Comparison of ENCODE assay signal across 24 mouse cellular contexts in genomic region chr6:91225346-91225745, GRCm38 (mm10). TPM values are rescaled to one million over a fixed set of nuclear protein-coding genes. Genes with fewer than 3 reads are reported as not detected.
"Had no signal": no experiment of that assay in that cellular context is flagged by ENCODE, and none has a peak within 500 bp of the region (broad histone marks: within the 10 kb centered on the region; RNA-seq: fewer than 3 reads in every experiment).

No protein-coding gene starts in this region.

- ATAC-seq: inflammation-experienced regulatory T-cells, adult 6 months; intestine, embryonic 15.5 days; intestine, postnatal 0 days; liver, postnatal 0 days had no signal

- H3K4me1 ChIP-seq: intestine, embryonic 15.5 days; liver, embryonic 13.5 days; liver, embryonic 15.5 days had no signal

- H3K27ac ChIP-seq: gastrocnemius, adult 2 months; heart, embryonic 10.5 days; hindbrain, embryonic 10.5 days; hindbrain, embryonic 13.5 days; hindbrain, embryonic 15.5 days; intestine, embryonic 15.5 days; layer of hippocampus, adult 2 months; left cerebral cortex, adult 2 months; limb, embryonic 10.5 days; limb, embryonic 12.5 days; liver, embryonic 13.5 days; liver, embryonic 15.5 days had no signal

- DNase-seq: gastrocnemius, adult 2 months; gastrocnemius, postnatal 10 days; gastrocnemius, postnatal 25 days; heart, postnatal 10 days; kidney, adult 18-20 months; kidney, postnatal 4 days; liver; liver, embryonic 13.5 days; liver, postnatal 0 days had no signal

- H3K9ac ChIP-seq: heart, embryonic 12.5 days; hindbrain, embryonic 13.5 days; hindbrain, embryonic 15.5 days; intestine, embryonic 15.5 days; limb, embryonic 12.5 days; liver, embryonic 13.5 days; liver, embryonic 15.5 days; liver, postnatal 0 days had no signal

- H3K27me3 ChIP-seq: hindbrain, embryonic 15.5 days; intestine, embryonic 15.5 days; limb, embryonic 12.5 days had no signal

- H3K4me3 ChIP-seq: gastrocnemius, adult 2 months; heart, embryonic 10.5 days; heart, embryonic 12.5 days; hindbrain, embryonic 10.5 days; hindbrain, embryonic 13.5 days; hindbrain, embryonic 15.5 days; intestine, embryonic 15.5 days; layer of hippocampus, adult 2 months; left cerebral cortex, adult 2 months; limb, embryonic 10.5 days; limb, embryonic 12.5 days; liver, embryonic 13.5 days; liver, embryonic 15.5 days had no signal

- H3K4me2 ChIP-seq: heart, embryonic 12.5 days; hindbrain, embryonic 13.5 days; hindbrain, embryonic 15.5 days; intestine, embryonic 15.5 days; limb, embryonic 12.5 days; liver, embryonic 11.5 days; liver, embryonic 13.5 days; liver, embryonic 15.5 days had no signal

- H3K36me3 ChIP-seq: heart, embryonic 10.5 days; heart, embryonic 12.5 days; hindbrain, embryonic 10.5 days; hindbrain, embryonic 13.5 days; hindbrain, embryonic 15.5 days; intestine, embryonic 15.5 days; liver, embryonic 13.5 days; liver, embryonic 15.5 days had no signal

- H3K9me3 ChIP-seq: heart, embryonic 10.5 days; heart, embryonic 12.5 days; hindbrain, embryonic 10.5 days; hindbrain, embryonic 13.5 days; hindbrain, embryonic 15.5 days; intestine, embryonic 15.5 days; limb, embryonic 10.5 days; limb, embryonic 12.5 days; liver, embryonic 13.5 days; liver, embryonic 15.5 days had no signal

RNA-seq across cellular contexts. Expression of gene Fbln2, which starts 13.1 kb away (rescaled TPM):
- total RNA-seq: granulocyte monocyte progenitor cell, adult 5-6 weeks had no signal
